Mouse (Mus musculus) granulocyte monocyte progenitor cell, adult 5-6 weeks (primary cell): ENCODE data around the gene Pcgf5. TPM values are rescaled to one million over a fixed set of nuclear protein-coding genes. Genes with fewer than 3 reads are reported as not detected.
A peak's percentile ranks its signal among the peaks of the same experiment; 100 is the strongest.

Experiments
- ATAC-seq: replicated peaks from 2 replicates; pipeline ENCODE4 v1.8.0; 2016; ENCODE audit warnings: mild to moderate bottlenecking, moderate TSS enrichment, inconsistent platforms; ENCODE audit not compliant: poor library complexity, severe bottlenecking
- total RNA-seq, 2 experiments: library from RNA; stranded (forward) in 1 of 2; stranded (reverse) in 1 of 2; fragments of 200-712, 200-1000 nt in 1 of 2; fragments of >200 nt in 1 of 2; fragmentation: Nextera tagmentation in 1 of 2; gene quantifications; 2 replicates each; pipeline ENCODE4 v1.2.3; 2014 to 2017

The Pcgf5 gene
- total RNA-seq, 2 experiments from 2014 or later, result 56.9 to 61.4 TPM

GRCm38 (mm10) chr19:36476596-36476995 lies 128.5 kb downstream of the Pcgf5 start:
- no peak for ATAC-seq

GRCm38 (mm10) chr19:36477151-36477550 lies 129.0 kb downstream of the Pcgf5 start:
- ATAC-seq, result no peak

- ATAC-seq, result no peak
Measured at GRCm38 (mm10) chr19:36477684-36478083, 129.6 kb downstream of the Pcgf5 start.

- no peak for ATAC-seq
Measured at GRCm38 (mm10) chr19:36490911-36491310, 142.8 kb downstream of the Pcgf5 start.

GRCm38 (mm10) chr19:36495555-36495954 lies 147.4 kb downstream of the Pcgf5 start:
- ATAC-seq, result peak; percentile 46

- ATAC-seq, result no peak
Measured at GRCm38 (mm10) chr19:36496532-36496931, 148.4 kb downstream of the Pcgf5 start.

GRCm38 (mm10) chr19:36497067-36497466 lies 149.0 kb downstream of the Pcgf5 start:
- ATAC-seq, result no peak

GRCm38 (mm10) chr19:36497744-36498143 lies 149.6 kb downstream of the Pcgf5 start:
- ATAC-seq, result no peak

- no peak for ATAC-seq
Measured at GRCm38 (mm10) chr19:36504716-36505115, 156.6 kb downstream of the Pcgf5 start.

Other genes with a start within 250 kb of the Pcgf5 start
- gene Ankrd1, start 228.2 kb upstream of the Pcgf5 start, total RNA-seq (2014; fragmentation: Nextera tagmentation), result not detected in 2 replicates
- gene Ankrd1, start 228.2 kb upstream of the Pcgf5 start, total RNA-seq (2017), result not detected in 2 replicates
- 3.0 and 4.5 TPM in 2 replicates for gene Hectd2, start 206.3 kb downstream of the Pcgf5 start, total RNA-seq (2014; fragmentation: Nextera tagmentation)
- gene Hectd2, start 206.3 kb downstream of the Pcgf5 start, total RNA-seq (2017), result 2.1 and 2.4 TPM in 2 replicates